Mouse (Mus musculus) midbrain, postnatal 0 days (tissue): Measurements from ENCODE around the gene 1700021F05Rik. TPM values are rescaled to one million over a fixed set of nuclear protein-coding genes. Genes with fewer than 3 reads are reported as not detected.

Experiments
- ATAC-seq: fragments of 200-750 bp; cut with Nextera tagmentation; 2 replicates; pipeline ENCODE4 v1.8.0; 2017; ENCODE audit warnings: moderate number of reproducible peaks, mild to moderate bottlenecking, moderate TSS enrichment, moderate library complexity; ENCODE audit not compliant: low FRiP score
- DNase-seq: peaks from one replicate; pipeline ENCODE4 v3.0.0-alpha.2; 2015; ENCODE audit warnings: low spot score
- H3K27ac ChIP-seq: fragments of 300-500 bp; sonication (generic); 2 replicates; pipeline ENCODE4 v1.5.1; 2014; ENCODE audit warnings: low read depth, mild to moderate bottlenecking, low read length, mixed read lengths
- H3K27me3 ChIP-seq: fragments of 300-500 bp; sonication (generic); 2 replicates; pipeline ENCODE4 v1.6.1; 2014; ENCODE audit warnings: low read length, control low read depth, mixed read lengths; ENCODE audit not compliant: insufficient read depth
- H3K36me3 ChIP-seq: fragments of 300-500 bp; sonication (generic); 2 replicates; pipeline ENCODE4 v1.6.1; 2014; ENCODE audit warnings: low read length, control low read depth, mixed read lengths; ENCODE audit not compliant: insufficient read depth
- H3K4me1 ChIP-seq: fragments of 300-500 bp; sonication (generic); 2 replicates; pipeline ENCODE4 v1.6.1; 2014; ENCODE audit warnings: mild to moderate bottlenecking, control low read depth, antibody characterized with exemption, low read length, mixed read lengths; ENCODE audit not compliant: insufficient read depth
- H3K4me2 ChIP-seq: fragments of 300-500 bp; sonication (generic); 2 replicates; pipeline ENCODE4 v1.6.1; 2014; ENCODE audit warnings: low read depth, mild to moderate bottlenecking, low read length, mixed read lengths; ENCODE audit not compliant: poor library complexity, severe bottlenecking
- H3K4me3 ChIP-seq: fragments of 300-500 bp; sonication (generic); 2 replicates; pipeline ENCODE4 v1.5.1; 2014; ENCODE audit warnings: low read depth, mild to moderate bottlenecking, low read length, moderate library complexity
- H3K9ac ChIP-seq: fragments of 300-500 bp; sonication (generic); replicated peaks from 2 replicates; pipeline ENCODE4 v1.6.1; 2014; ENCODE audit warnings: mild to moderate bottlenecking, low read length, moderate library complexity, mixed read lengths; ENCODE audit not compliant: poor library complexity, severe bottlenecking
- H3K9me3 ChIP-seq: fragments of 300-500 bp; sonication (generic); 2 replicates; pipeline ENCODE4 v1.6.1; 2016; ENCODE audit warnings: low read length, control low read depth
- CTCF ChIP-seq: IDR thresholded peaks from 2 replicates; pipeline ENCODE4 v1.5.1; 2016; ENCODE audit warnings: antibody characterized with exemption, mild to moderate bottlenecking
- WGBS: fragments of 180-500 bp; shearing (Covaris S2); extraction: QIAGEN DNeasy Blood & Tissue Kit; methylation state at CpG from one replicate; pipeline ENCODE4 v1.1.7; 2014; 5-methylcytosine and 5-hydroxymethylcytosine counted together
- polyA plus RNA-seq: library from polyadenylated mRNA; unstranded; fragments of >200 nt; fragmentation: Nextera tagmentation; extraction: Ambion mirVana; gene quantifications from 2 replicates; pipeline ENCODE4 v1.2.1, GENCODE M21; 2015
- total RNA-seq: library from RNA; depleted of rRNA; stranded (reverse); fragments of >200 nt; gene quantifications from 2 replicates; pipeline ENCODE4 v1.2.3, GENCODE M21; 2014

1700021F05Rik gene
- total and polyA plus RNA-seq, 2 experiments from 2014 or later: 61.6 to 73.4 TPM

DNA sequence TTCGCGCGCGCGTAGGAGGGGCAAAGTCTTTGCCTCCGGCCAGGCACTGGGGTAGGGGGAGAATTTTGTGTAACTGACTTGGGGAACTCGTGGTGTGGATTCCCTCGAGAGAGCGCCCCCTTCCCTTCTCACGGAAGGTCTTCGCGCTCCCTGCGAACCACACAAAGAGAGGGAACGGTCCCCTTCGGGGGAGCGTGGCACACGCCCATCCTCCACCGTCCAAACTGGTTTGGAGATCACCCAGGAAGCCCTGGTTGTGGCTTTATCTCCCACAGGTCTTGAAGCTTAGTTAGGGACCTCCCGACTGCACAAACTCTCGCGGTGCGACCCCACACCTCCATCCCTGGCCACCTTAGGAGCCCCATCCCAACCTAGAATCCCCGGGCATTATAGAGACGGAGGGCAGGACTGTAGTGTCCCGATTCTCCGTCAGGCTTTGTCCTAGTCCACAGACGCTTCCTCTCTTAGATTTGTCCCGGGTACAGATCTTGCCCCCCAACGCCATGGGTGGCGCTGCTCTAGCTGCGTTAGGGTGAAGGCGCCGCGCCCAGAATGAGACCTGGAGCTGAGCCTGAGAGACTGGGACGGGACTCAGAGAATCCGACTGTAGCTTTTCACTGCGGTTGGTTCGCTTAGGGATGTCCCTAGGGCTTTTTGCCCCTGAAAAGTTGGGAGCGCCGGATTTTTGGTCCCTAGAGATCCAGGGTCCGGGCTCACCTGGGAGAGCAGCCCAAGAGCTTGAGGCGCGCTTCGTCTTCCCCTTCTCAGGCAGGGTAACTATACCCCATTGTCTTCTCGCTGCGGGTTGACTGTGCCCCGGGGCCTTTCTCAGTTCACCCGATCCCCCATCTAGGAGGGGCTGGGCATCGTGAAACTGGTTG lies 38.8 kb upstream of the 1700021F05Rik start:
- Histone ChIP-seq H3K4me3 (peak overlapping the region; percentile 46), H3K4me2 (peak overlapping the region; percentile 95), H3K9ac (peak overlapping the region; percentile 87), H3K4me1 (0 out of 2 replicates have a peak, but pooled peaks cover 2% of the 10 kb centered on the region), H3K9me3 (no peaks in the 10 kb centered on the region), H3K27me3 (no peaks in the 10 kb centered on the region), H3K27ac (peak overlapping the region; percentile 88), H3K36me3 (no peaks in the 10 kb centered on the region; the same call in 1 of the 2 replicates)
- peak; percentile 64 for ATAC-seq
- peak; percentile 45 for TF ChIP-seq CTCF
- WGBS: under 1% methylated on average over 47 of the region's 49 CpGs
- peak; percentile 70 for DNase-seq

DNA sequence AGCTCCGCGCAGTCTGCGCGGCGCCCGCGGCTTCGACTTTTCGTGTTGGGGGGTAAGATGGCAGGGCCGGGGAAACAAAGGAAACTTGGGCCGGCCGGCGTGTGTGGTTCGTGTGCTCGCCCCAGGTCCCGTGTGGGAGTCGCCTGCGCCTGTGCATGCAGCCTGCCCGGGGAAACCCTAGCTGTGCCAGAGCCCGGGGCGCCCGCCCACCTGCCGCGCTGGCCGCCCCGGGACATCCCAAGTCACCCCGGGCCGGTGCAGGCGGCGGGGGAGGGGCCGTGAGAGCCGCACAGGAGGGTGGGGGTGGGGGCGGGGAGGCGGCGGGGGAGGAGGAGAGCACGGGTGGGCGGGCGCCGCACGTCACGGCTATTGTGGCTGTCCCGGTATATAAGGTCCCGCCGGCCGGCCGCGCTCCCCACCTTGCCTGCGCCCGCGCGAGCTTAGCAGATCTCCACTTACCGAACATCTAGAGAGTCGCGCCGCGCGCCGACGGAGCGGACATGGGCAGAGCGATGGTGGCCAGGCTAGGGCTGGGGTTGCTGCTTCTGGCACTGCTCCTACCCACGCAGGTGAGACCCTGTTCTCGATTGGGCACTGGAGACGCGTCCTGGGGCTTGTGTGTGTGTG lies 38.1 kb upstream of the 1700021F05Rik start:
- peak; percentile 79 for ATAC-seq
- 0 out of 2 replicates have a peak, but pooled peaks cover 2% of the 10 kb centered on the region for H3K4me1 ChIP-seq
- no peak for TF ChIP-seq CTCF
- peak overlapping the region; percentile 95 for H3K4me2 ChIP-seq
- no peaks in the 10 kb centered on the region for H3K9me3 ChIP-seq
- H3K27ac ChIP-seq: peak overlapping the region; percentile 88
- WGBS: under 1% methylated on average over 49 of the region's 65 CpGs
- peak; percentile 80 for DNase-seq
- H3K9ac ChIP-seq: peak overlapping the region; percentile 87
- no peaks in the 10 kb centered on the region for H3K27me3 ChIP-seq
- H3K36me3 ChIP-seq: no peaks in the 10 kb centered on the region
- peak overlapping the region; percentile 46 for H3K4me3 ChIP-seq

DNA sequence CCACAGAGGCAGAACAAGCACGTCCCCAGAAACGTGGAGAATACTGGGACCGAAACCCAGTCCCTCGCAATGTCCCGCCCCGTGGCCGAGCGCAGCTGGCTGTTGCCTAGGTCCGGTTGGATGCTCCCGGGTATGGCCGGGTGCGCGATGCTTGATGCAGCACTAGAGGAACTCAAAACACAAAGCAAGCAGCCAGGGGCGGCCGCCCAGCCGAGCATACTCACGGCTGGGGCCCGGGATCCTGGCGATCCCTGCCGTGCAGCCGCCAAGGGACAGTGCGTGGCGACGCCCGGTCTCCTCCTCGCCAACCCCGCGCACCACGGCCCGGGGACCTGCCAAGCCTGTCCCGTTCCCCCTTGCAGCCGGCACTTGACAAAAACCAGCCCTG lies 37.6 kb upstream of the 1700021F05Rik start:
- H3K4me3 ChIP-seq: peak overlapping the region; percentile 46
- ATAC-seq (peak; percentile 35), DNase-seq (peak; percentile 66)
- H3K9me3 ChIP-seq: no peaks in the 10 kb centered on the region
- 0% methylated on average over 26 of the region's 32 CpGs for WGBS
- peak overlapping the region; percentile 88 for H3K27ac ChIP-seq
- no peaks in the 10 kb centered on the region for H3K36me3 ChIP-seq
- TF ChIP-seq CTCF: no peak
- no peaks in the 10 kb centered on the region for H3K27me3 ChIP-seq
- H3K4me2 ChIP-seq: peak overlapping the region; percentile 95
- 0 out of 2 replicates have a peak, but pooled peaks cover 2% of the 10 kb centered on the region for H3K4me1 ChIP-seq
- peak overlapping the region; percentile 87 for H3K9ac ChIP-seq

DNA sequence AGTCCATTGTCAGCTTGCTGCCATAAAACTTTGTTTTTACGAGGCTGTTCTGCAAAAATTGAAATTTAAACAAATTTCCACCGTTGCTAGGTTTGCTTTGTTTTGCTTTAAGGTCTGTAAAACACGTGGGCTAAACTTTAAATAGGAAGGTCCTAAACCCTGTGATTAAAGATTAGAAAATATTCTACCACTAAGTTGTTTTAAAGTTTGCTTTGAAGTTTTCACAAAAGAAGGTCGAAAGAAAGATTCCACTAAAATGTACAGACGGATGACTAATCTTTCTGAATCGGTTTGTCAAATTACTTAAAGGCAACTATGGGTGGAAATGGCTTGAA lies 37.2 kb upstream of the 1700021F05Rik start, which contains the start of gene Cd24a:
TSS of gene Cd24a (plus strand) at position 288 of the 335 bp plus-strand sequence.
- H3K4me2 ChIP-seq: peak within 1 kb of the TSS; percentile 95
- ATAC-seq (no peak), DNase-seq (no peak)
- H3K27ac ChIP-seq: peak within 1 kb of the TSS; percentile 88
- H3K9me3 ChIP-seq: no peaks in the 10 kb centered on the region
- no peaks in the 10 kb centered on the region for H3K36me3 ChIP-seq
- peak within 1 kb of the TSS; percentile 46 for H3K4me3 ChIP-seq
- 0 out of 2 replicates have a peak, but pooled peaks cover 2% of the 10 kb centered on the region for H3K4me1 ChIP-seq
- H3K9ac ChIP-seq: peak within 1 kb of the TSS; percentile 87
- WGBS: under 1% methylated on average over 6 of the region's 6 CpGs
- no peak for TF ChIP-seq CTCF
- H3K27me3 ChIP-seq: no peaks in the 10 kb centered on the region

DNA sequence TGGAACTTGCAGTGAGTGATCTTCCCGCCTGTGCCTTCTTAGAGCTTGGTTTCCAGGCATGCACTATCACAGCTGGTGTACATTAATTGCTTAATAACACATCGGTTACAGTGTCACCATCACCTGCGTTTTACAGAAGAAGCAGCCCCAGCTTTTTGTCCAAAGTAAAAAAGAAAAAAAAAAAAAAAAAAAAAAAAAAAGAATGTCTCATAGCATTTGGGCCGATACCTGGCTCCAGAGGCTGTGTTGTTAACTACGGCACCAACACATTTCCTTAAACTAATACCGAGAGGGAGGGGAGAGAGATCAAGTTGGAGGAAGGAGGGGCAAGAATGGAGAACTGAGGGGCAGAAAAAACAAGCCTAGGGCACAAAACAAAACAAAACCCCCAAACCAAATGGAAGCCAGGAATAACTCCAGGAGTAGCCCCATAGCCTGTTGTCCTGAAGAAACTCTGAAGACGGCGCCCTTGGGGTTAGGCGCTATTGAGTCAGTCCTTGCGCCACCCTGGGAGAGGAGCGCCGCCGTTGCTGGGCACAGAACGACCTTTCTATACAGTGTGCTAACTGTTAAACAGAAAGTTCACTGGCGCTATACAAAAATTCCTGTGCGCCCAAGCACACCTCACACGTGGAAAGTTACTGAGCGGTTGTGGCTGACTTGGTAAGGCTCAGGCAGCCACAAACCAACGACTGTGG lies 36.7 kb upstream of the 1700021F05Rik start:
- H3K27ac ChIP-seq: no peak overlapping the region
- no peak overlapping the region for H3K9ac ChIP-seq
- H3K4me1 ChIP-seq: 0 out of 2 replicates have a peak, but pooled peaks cover 2% of the 10 kb centered on the region
- TF ChIP-seq CTCF: no peak
- H3K27me3 ChIP-seq: no peaks in the 10 kb centered on the region
- H3K9me3 ChIP-seq: no peaks in the 10 kb centered on the region
- peak overlapping the region; percentile 95 for H3K4me2 ChIP-seq
- DNase-seq (peak; percentile 9), ATAC-seq (no peak)
- H3K36me3 ChIP-seq: no peaks in the 10 kb centered on the region
- H3K4me3 ChIP-seq: peak overlapping the region; percentile 46; the same call in 1 of the 2 replicates
- WGBS: 16% methylated on average over 19 of the region's 19 CpGs
